Mouse (Mus musculus): ENCODE measurements around the gene Musk. TPM values are rescaled to one million over a fixed set of nuclear protein-coding genes. Genes with fewer than 3 reads are reported as not detected.

The Musk gene
- polyA plus RNA-seq, 1 experiment, result not detected

DNA sequence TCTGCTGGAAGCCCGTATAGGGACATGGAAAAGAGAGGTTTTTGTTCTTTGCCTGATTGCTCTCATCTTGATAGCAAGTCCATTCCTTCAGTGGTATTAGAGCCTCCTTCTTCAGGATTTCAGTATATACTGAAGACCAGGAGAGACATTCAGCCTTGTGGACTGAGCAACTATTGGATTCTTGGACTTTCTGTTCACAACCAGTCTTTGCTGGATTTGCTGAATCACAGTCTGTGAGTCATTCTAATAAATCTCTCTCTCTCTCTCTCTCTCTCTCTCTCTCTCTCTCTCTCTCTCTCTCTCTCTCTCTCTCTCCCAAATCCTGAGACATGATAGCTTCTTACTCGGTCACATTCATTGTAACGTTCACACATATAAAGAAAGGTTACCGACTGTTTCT lies 93.4 kb downstream of the Musk start:
- Histone ChIP-seq H3K4me3 (ENCODE audit: insufficient read depth, low read length) (no peak overlapping the region), H3K27ac (ENCODE audit: insufficient read depth, low read depth, low read length) (no peak overlapping the region), H3K4me1 (ENCODE audit: control insufficient read depth, insufficient read depth, low read length) (0 out of 2 replicates have a peak, but pooled peaks cover 2% of the 10 kb centered on the region)
- TF ChIP-seq CTCF (IDR thresholded peaks at IDR 0.05; ENCODE audit: low read depth, low read length) (no peak), POLR2A (IDR thresholded peaks at IDR 0.05; ENCODE audit: borderline replicate concordance, low read depth, low read length) (no peak)

- no peak for TF ChIP-seq POLR2A (IDR thresholded peaks at IDR 0.05; ENCODE audit: borderline replicate concordance, low read depth, low read length)
- no peak for TF ChIP-seq CTCF (IDR thresholded peaks at IDR 0.05; ENCODE audit: low read depth, low read length)
- Histone ChIP-seq H3K27ac (ENCODE audit: insufficient read depth, low read depth, low read length) (no peak overlapping the region), H3K4me1 (ENCODE audit: control insufficient read depth, insufficient read depth, low read length) (peaks cover 16% of the 10 kb centered on the region), H3K4me3 (ENCODE audit: insufficient read depth, low read length) (no peak overlapping the region)
Observed at GRCm38 (mm10) chr4:58400861-58401341, 115.1 kb downstream of the Musk start.

DNA sequence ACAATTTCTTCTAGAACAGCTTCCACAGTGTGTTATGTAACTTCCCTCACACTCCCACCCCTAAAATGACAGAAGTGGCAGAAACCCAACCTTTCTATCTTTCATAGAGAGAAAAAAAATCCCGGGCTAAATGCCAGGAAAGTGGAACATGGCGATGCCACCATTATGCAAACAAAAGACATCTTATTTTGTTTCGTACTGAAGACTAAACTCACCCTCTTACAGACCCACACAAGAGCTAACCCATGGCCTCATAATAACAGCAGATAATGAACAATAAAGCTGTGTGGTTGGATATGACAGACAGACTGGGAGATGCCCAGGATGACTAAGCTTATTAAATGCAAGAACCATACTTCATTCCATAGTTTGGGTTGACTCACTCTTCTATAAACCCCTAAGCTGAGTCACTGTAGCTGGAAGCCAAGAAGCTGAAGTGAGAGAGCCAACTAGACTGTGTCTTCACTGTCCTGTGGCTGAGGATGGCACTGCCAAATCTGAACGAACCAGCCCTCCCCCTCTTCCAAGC lies 116.3 kb downstream of the Musk start:
- H3K4me1 ChIP-seq (ENCODE audit: control insufficient read depth, insufficient read depth, low read length), result peaks cover 16% of the 10 kb centered on the region
- no peak overlapping the region for H3K27ac ChIP-seq (ENCODE audit: insufficient read depth, low read depth, low read length)
- no peak overlapping the region for H3K4me3 ChIP-seq (ENCODE audit: insufficient read depth, low read length)
- TF ChIP-seq CTCF (IDR thresholded peaks at IDR 0.05; ENCODE audit: low read depth, low read length), result no peak
- no peak for TF ChIP-seq POLR2A (IDR thresholded peaks at IDR 0.05; ENCODE audit: borderline replicate concordance, low read depth, low read length)

GRCm38 (mm10) chr4:58413188-58414185 lies 127.7 kb downstream of the Musk start:
- TF ChIP-seq CTCF (IDR thresholded peaks at IDR 0.05; ENCODE audit: low read depth, low read length), result no peak
- TF ChIP-seq POLR2A (IDR thresholded peaks at IDR 0.05; ENCODE audit: borderline replicate concordance, low read depth, low read length), result no peak
- no peaks in the 10 kb centered on the region for H3K4me1 ChIP-seq (ENCODE audit: control insufficient read depth, insufficient read depth, low read length)
- no peak overlapping the region for H3K27ac ChIP-seq (ENCODE audit: insufficient read depth, low read depth, low read length)
- no peak overlapping the region for H3K4me3 ChIP-seq (ENCODE audit: insufficient read depth, low read length)

GRCm38 (mm10) chr4:58415537-58415936 lies 129.8 kb downstream of the Musk start:
- TF ChIP-seq POLR2A (IDR thresholded peaks at IDR 0.05; ENCODE audit: borderline replicate concordance, low read depth, low read length) (no peak), CTCF (IDR thresholded peaks at IDR 0.05; ENCODE audit: low read depth, low read length) (no peak)
- Histone ChIP-seq H3K27ac (ENCODE audit: insufficient read depth, low read depth, low read length) (no peak overlapping the region), H3K4me3 (ENCODE audit: insufficient read depth, low read length) (no peak overlapping the region), H3K4me1 (ENCODE audit: control insufficient read depth, insufficient read depth, low read length) (no peaks in the 10 kb centered on the region)

GRCm38 (mm10) chr4:58417319-58417718 lies 131.6 kb downstream of the Musk start:
- H3K27ac ChIP-seq (ENCODE audit: insufficient read depth, low read depth, low read length), result no peak overlapping the region
- TF ChIP-seq POLR2A (IDR thresholded peaks at IDR 0.05; ENCODE audit: borderline replicate concordance, low read depth, low read length) (no peak), CTCF (IDR thresholded peaks at IDR 0.05; ENCODE audit: low read depth, low read length) (no peak)

DNA sequence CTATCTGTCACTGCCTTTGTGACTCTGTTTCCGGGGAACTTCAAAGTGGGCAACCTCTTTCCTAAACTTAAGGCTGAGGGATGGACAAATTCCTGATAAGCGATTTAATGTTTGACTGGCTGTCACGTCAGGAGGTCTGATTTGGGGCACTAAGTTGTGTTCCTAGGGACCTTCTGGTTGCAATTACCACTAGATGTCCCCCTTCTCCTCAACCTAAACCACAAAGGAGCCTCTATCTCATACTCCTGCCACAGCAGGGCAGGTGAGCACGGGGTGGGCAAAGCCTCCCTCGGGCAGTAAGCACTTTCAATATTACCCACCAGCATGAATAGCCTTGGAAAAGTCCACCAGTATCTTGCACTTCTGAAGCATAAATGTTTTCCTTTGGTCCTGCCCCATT lies 133.5 kb downstream of the Musk start:
- H3K27ac ChIP-seq (ENCODE audit: insufficient read depth, low read depth, low read length), result no peak overlapping the region
- no peak overlapping the region for H3K4me3 ChIP-seq (ENCODE audit: insufficient read depth, low read length)
- TF ChIP-seq POLR2A (IDR thresholded peaks at IDR 0.05; ENCODE audit: borderline replicate concordance, low read depth, low read length) (no peak), CTCF (IDR thresholded peaks at IDR 0.05; ENCODE audit: low read depth, low read length) (no peak)
- H3K4me1 ChIP-seq (ENCODE audit: control insufficient read depth, insufficient read depth, low read length), result peaks cover 3% of the 10 kb centered on the region

More at GRCm38 (mm10) chr4:58417319-58417718, 131.6 kb downstream of the Musk start:
- Histone ChIP-seq H3K4me1 (ENCODE audit: control insufficient read depth, insufficient read depth, low read length) (no peaks in the 10 kb centered on the region), H3K4me3 (ENCODE audit: insufficient read depth, low read length) (no peak overlapping the region)

GRCm38 (mm10) chr4:58423276-58423930 lies 137.6 kb downstream of the Musk start:
- peak overlapping the region; percentile 43 for H3K4me3 ChIP-seq (ENCODE audit: insufficient read depth, low read length)
- TF ChIP-seq POLR2A (IDR thresholded peaks at IDR 0.05; ENCODE audit: borderline replicate concordance, low read depth, low read length) (no peak), CTCF (IDR thresholded peaks at IDR 0.05; ENCODE audit: low read depth, low read length) (no peak)
- H3K4me1 ChIP-seq (ENCODE audit: control insufficient read depth, insufficient read depth, low read length), result peaks cover 3% of the 10 kb centered on the region
- peak overlapping the region; percentile 22; the same call in 1 of the 2 replicates for H3K27ac ChIP-seq (ENCODE audit: insufficient read depth, low read depth, low read length)

Other genes with a start within 250 kb of the Musk start
- 0.07 and 0.12 TPM in 2 replicates for gene Svep1, start 79.1 kb upstream of the Musk start, polyA plus RNA-seq (2012; ENCODE audit: insufficient read depth, insufficient read length, missing spikeins)

Data from bone marrow macrophage, adult 2 months (primary cell).